Mouse (Mus musculus): ENCODE measurements around the gene Sbsn. TPM values are rescaled to one million over a fixed set of nuclear protein-coding genes. Genes with fewer than 3 reads are reported as not detected.
A peak's percentile ranks its signal among the peaks of the same experiment; 100 is the strongest.

Gene Sbsn
- total RNA-seq, 2 experiments from 2014 or later: 1.2 to 2.4 TPM

DNA sequence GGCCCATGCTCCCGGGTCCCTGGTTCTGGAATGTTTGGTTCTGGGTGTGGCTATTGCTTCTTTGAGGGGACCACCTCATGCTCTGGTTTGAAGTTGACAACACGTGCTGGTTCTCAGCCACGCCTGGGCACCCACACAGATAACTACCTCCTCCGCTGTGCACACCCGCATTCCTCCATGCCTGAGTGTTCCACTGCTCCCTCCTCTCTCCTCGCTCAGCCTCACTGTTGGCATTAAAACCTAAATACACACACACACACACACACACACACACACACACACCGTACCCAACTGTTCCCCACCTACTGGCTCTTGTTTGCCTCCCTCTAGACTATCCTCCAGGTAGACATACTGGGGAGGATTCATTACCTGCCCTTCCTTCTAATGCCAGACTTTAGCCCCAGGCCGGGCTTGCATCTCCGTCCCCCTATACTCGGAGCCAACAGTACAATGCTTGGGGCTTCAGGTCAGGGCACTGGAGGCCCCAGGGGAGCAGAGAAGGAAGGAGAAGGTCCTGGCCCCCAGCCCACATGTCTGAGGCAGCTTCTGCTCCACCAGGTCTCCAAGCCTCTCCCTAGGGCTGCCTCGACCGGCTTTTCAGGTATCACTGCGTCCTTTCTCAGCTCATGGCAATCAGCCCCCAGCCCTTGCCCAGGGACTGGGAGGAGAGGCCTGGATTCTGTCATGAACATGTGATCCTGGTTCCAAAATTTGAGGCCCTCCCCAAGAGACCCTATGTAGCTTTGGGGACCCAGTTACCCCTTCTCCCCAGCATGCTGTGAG lies 1.3 kb upstream of the Sbsn start:
- ATAC-seq (replicated peaks; ENCODE audit: poor library complexity, severe bottlenecking): no peak

DNA sequence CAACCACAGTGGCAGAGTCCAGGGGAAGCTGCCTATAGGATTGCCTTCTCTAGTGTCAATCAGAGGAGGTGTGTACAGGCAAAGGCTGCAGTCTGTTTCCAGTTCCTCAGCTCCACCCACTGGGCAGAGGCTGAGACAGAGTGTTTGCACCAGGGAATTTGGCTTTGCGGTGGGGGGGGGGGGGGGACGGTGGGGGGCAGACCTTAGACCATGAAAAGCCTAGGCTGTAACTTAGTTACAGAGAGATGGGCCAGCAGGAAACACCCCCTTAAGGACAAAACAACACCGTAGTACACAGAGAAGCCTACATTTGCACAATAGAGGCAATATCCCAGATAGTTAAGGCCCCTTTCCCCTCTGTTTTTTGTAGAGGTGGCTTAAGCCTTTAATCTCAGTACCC lies 5.7 kb downstream of the Sbsn start:
- ATAC-seq (replicated peaks; ENCODE audit: poor library complexity, severe bottlenecking): no peak

DNA sequence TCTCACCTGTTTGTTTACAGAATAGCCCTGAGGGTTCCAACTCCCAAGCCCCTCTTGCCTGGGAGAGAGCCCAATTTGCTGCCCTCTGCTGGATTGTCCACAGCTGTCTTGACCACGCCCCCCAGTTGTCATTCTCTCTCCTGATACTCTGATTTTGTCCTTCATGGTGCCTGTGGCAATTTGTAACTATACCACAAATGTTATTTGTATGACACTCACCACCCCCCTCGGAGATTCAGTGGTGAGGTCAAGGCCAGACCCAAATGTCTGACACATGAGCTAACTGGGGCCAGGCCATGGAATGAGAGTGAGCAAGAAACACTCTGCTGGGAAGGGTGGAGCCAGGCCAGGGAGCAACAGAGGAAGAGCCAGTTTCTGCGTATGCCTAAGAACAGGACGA lies 7.6 kb downstream of the Sbsn start:
- ATAC-seq (replicated peaks; ENCODE audit: poor library complexity, severe bottlenecking): no peak

DNA sequence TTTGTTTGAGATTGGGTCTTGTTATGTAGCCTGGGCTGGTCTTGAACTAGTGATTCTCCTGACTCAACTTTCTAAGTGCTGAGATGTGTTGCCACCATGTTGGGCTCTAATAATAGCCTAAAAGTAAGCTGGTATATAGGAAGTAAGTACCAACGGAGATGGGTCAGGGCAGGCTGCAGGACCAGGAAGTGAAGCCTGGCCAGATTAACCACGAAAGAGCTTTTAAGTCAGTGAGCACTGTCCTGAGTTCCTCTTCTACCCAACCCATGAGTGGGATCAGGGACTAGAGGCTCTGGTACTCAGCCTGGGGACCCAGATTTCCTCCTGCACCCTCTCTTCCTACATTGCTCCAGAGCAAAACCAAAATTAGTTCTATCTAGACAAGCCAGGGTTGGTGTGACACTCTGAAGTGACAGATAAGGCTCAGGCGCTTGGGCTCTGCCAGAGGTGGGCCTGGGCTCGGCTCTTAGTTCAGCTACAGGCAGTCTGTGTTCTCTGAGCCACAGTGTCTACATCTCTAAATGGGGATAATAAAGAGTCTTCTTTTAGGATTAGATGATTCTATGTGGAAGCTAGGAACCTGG lies 10.6 kb downstream of the Sbsn start:
- peak; percentile 88 for ATAC-seq (replicated peaks; ENCODE audit: poor library complexity, severe bottlenecking)

DNA sequence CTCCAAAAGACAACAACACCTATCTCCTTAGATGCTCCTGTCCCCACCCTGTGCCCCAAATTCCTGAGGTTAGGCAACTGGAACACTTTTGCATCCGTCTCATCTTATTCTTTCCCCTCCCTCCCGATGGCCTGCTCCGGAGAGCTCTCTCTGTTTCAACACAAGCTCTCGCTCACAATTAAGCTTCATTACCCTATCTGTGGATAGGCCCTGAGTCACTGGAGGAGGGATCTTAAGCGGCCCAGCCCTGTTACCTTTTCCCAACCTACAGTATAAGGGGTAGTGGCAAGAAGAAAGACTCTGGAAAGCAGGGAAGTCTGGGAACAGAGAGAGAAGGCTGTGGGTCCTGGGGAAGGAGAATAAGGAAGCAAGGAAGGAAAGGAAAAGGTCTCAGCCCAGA lies 12.2 kb downstream of the Sbsn start, which contains the start of gene Dmkn:
Gene Dmkn (plus strand): TSS at position 301 of the 400 bp plus-strand sequence.
- ATAC-seq (replicated peaks; ENCODE audit: poor library complexity, severe bottlenecking): no peak

DNA sequence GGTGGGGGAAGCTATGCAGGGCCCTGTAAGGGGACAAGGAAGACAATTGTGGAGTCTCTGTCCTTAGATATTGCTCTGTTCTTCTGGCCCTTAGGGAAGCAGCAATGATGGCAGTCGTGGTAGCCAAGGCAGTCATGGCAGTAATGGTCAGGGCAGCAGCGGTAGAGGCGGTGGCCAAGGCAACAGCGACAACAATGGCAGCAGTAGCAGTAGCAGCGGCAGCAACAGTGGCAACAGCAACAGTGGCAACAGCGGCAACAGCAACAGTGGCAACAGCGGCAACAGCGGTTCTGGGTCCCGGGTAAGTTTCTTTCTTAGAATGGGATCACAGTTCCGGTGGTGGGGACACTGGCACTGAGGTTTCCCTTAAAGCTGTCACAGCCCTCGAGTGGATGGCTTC lies 13.9 kb downstream of the Sbsn start:
- no peak for ATAC-seq (replicated peaks; ENCODE audit: poor library complexity, severe bottlenecking)

DNA sequence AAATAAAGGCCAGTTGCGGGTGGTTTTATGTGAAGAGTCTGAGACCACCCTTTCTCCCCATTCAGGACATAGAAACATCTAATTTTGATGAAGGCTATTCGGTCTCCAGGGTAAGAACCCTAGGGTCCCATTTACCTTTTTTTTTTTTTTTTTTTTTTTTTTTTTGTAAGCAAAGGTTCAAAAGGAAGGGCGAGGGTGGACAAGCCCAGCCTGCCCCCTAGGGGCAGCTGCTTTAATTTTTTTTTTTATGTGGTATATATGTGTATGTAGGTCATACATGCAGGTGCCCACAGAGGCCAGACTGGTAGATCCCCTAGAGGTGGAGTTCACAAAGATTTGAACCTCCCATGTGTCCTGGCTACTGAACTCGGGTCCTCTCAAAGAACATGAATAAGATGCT lies 15.1 kb downstream of the Sbsn start:
- ATAC-seq (replicated peaks; ENCODE audit: poor library complexity, severe bottlenecking): no peak

- ATAC-seq (replicated peaks; ENCODE audit: poor library complexity, severe bottlenecking): 0 out of 2 replicates have a peak, but pooled peaks have one; percentile 21
Measured at GRCm38 (mm10) chr7:30769236-30769635, 18.0 kb downstream of the Sbsn start.

DNA sequence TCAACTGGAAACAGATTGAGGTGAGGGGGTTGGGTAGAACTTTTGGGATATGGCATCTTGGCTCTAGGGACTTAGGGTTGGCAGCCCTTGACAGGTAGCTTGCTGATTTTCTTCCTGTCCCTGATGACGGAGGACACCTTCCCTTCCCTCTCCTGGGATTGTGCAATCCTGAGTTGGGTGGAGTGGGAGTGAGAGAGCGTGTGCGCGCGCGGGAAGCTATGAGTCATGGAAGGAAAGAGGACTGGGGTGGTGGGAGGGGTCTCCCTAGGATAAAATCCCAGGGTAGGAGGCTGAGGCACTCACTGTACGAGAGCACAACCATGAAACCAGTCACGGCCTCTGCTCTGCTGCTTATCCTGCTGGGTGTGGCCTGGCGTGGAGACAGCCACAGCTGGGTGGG lies 24.8 kb downstream of the Sbsn start:
- ATAC-seq (replicated peaks; ENCODE audit: poor library complexity, severe bottlenecking): peak; percentile 63

DNA sequence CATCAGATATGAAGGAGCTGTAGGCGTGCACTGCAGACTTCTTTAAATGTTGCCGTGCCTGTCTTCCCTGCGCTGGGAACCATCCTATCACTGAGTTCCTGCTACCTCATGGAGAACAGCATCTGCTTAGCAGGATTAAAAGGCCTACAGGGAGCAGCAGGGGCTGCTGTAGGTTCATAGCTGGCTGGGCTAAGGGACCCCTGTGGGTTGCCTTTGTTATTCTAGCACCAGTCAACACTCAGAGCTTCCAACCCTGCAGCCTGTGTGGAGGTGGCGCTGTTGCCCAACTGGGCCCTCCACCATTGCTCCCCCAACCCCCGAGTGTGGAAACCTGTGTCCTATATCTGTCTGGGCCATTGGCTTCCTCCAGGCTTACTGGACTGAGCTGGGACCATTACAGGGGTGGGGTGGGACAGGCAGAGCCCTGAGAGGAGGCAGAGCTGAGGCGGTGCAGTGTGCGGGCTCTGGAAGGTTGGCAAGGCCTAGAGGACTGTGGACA lies 25.9 kb downstream of the Sbsn start:
- peak; percentile 56 for ATAC-seq (replicated peaks; ENCODE audit: poor library complexity, severe bottlenecking)

GRCm38 (mm10) chr7:30777911-30778310 lies 26.6 kb downstream of the Sbsn start:
- peak; percentile 54 for ATAC-seq (replicated peaks; ENCODE audit: poor library complexity, severe bottlenecking)

DNA sequence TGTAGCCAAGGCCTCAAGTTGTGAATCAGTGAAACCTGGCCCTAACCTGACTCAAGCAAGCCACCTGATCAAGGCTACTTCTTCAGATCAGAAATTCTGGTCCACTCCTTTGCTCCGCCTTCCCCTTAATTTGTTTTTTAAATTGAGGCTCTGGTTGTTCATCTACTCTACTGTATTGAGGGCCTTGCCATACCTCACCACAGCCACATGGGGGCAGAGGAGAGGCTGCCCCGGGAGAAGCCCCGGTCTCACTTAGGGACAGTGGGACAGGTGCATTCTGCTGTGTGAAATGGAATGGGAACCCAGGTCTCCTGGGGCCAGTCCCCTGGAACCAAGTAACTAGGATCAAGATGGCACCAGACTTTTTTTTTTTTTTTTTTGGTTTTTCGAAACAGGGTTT lies 30.5 kb downstream of the Sbsn start:
- ATAC-seq (replicated peaks; ENCODE audit: poor library complexity, severe bottlenecking): peak; percentile 60

GRCm38 (mm10) chr7:30782658-30783057 lies 31.4 kb downstream of the Sbsn start:
- no peak for ATAC-seq (replicated peaks; ENCODE audit: poor library complexity, severe bottlenecking)

DNA sequence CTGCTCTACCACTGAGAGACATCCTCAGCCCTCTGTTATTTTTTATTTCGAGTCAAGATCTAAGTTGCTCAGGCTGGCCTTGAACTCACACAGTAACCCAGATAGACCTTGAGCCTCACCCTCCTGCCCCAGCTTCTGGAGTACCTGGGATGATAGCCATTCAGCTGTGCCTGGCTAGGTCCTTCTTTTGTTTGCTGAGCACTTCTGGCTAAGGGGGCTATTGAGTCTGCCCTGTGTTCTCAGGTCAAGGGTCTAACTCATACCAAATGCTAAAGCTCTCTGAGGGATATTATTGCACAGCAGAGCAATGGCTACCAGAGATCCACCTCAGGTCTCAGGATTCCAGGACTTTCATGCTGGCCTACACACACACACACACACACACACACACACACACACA lies 33.9 kb downstream of the Sbsn start:
- ATAC-seq (replicated peaks; ENCODE audit: poor library complexity, severe bottlenecking): no peak

- 0 out of 2 replicates have a peak, but pooled peaks have one; percentile 41 for ATAC-seq (replicated peaks; ENCODE audit: poor library complexity, severe bottlenecking)
Measured at GRCm38 (mm10) chr7:30785721-30786546, 34.7 kb downstream of the Sbsn start.

DNA sequence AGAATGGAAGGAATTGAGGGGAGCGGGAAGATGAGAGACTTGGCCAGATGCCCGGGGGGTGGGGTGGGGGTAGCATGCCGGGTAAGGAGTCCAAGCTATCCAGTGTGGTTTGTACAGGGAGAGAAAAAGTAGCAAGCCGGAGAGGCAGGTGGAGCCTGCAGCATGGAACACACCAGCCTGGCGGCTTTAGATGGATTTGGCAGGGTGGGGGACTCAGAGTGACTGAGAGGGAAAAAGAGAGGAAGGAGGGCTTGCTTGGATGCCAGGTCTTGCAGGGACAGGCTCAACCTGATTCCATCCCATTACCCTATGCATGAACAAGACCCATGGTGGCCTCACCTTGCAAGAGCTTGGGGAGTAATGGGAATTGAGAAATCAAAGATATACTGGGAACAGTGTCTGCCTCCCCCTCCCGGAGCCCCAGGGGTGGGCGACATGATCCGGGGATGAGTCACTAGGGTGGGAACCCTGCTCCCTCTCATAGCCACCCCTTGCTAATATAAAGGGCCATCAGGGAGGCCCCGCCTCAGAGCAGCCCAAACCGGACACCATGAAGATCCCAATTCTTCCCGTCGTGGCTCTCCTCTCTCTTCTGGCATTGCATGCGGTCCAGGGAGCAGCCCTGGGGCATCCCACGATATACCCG lies 36.2 kb downstream of the Sbsn start, which contains the start of gene Krtdap:
Gene Krtdap (plus strand): TSS at position 520 of the 646 bp plus-strand sequence.
- ATAC-seq (replicated peaks; ENCODE audit: poor library complexity, severe bottlenecking): no peak

DNA sequence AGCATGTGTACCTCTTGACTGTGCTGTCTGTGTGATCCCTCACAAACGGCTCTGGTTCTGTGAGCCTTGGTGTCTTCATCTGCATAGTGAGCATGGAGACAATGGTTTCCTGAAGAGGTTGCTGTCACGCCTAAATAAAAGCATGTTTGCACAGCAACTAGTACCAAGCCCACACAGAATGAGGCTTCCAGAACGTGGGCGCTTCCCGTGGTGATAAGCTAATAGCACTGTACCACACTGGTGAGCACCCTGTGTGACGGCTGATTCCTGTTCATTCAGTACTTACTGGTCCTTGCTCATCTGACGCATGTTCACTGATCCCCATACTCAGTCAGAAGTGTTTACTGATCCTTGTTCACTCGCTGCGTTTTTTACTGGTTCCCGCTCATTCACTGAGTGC lies 38.9 kb downstream of the Sbsn start:
- ATAC-seq (replicated peaks; ENCODE audit: poor library complexity, severe bottlenecking): no peak

DNA sequence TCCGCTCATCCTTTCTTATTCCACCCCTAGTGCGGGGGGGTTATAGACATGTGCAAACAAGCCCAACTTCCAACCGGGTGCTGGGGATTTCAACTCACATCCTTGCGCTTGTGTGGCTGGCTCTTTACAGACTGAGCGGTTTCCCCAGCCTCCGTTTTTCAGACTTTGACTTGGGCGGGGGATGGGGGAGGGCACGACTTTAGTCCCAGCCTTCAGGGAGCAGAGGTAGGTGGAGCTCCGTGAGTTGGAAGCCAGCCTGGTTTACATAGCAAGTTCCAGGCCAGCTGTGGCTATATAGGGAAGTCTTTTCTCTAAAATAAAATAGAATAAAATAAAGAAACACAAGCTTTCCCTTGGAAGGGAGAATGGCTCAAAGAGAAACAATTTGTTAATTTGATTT lies 40.6 kb downstream of the Sbsn start:
- ATAC-seq (replicated peaks; ENCODE audit: poor library complexity, severe bottlenecking): no peak

DNA sequence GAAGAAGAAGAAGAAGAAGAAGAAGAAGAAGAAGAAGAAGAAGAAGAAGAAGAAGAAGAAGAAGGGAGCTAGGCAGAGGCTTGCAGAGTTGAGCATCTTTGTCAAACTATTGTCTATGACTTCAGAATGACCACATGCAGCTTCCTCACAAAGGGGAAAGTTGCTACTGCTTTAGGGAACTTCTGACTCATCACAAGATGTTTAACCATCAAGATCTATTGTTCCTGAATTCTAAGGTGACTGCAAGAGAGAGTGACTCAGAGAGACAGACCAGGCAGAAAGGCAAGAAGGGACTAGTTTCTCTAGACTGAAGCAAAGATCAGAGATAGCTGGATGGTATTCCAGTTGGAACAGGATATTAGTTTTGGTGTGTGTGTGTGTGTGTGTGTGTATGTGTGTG lies 43.6 kb downstream of the Sbsn start:
- peak; percentile 93 for ATAC-seq (replicated peaks; ENCODE audit: poor library complexity, severe bottlenecking)

- ATAC-seq (replicated peaks; ENCODE audit: poor library complexity, severe bottlenecking): no peak
Measured at GRCm38 (mm10) chr7:30796790-30797189, 45.5 kb downstream of the Sbsn start.
